Mouse (Mus musculus): Measurements from ENCODE around the gene Tmem82. TPM values are rescaled to one million over a fixed set of nuclear protein-coding genes. Genes with fewer than 3 reads are reported as not detected.

The Tmem82 gene
- total RNA-seq (2021), result 1 to 10 TPM; 3.7 to 3.8 TPM
- long read RNA-seq, experiment 1, partial matches to known transcripts, result 0 of 2 reads
- long read RNA-seq, experiment 1, other reads (novel, unspliced or antisense), result 2 of 2 reads
- long read RNA-seq, experiment 2, partial matches to known transcripts, result 1 of 3 reads
- long read RNA-seq, experiment 2, other reads (novel, unspliced or antisense), result 1 of 3 reads

GRCm38 (mm10) chr4:141618565-141619243, at the start of gene Tmem82:
Gene Tmem82 (minus strand): TSS chr4:141618633.
- DNase-seq (ENCODE audit: low spot score in 2 of 2), result no peak

GRCm38 (mm10) chr4:141664799-141665198, 46.4 kb upstream of the Tmem82 start, which contains the start of gene Plekhm2:
Gene Plekhm2 (minus strand): TSS chr4:141664899.
- no peak for DNase-seq (ENCODE audit: low spot score in 2 of 2)

- peak; percentile 49 to 51 for DNase-seq (ENCODE audit: low spot score in 2 of 2)
Measured at GRCm38 (mm10) chr4:141664011-141664745, 45.7 kb upstream of the Tmem82 start.

- DNase-seq (ENCODE audit: low spot score in 2 of 2), result no peak
Measured at GRCm38 (mm10) chr4:141663122-141663931, 44.9 kb upstream of the Tmem82 start.

GRCm38 (mm10) chr4:141660884-141661283, 42.5 kb upstream of the Tmem82 start:
- DNase-seq (ENCODE audit: low spot score in 2 of 2), result no peak

- DNase-seq (ENCODE audit: low spot score in 2 of 2), result no peak
Measured at GRCm38 (mm10) chr4:141659739-141660138, 41.3 kb upstream of the Tmem82 start.

- no peak for DNase-seq (ENCODE audit: low spot score in 2 of 2)
Measured at GRCm38 (mm10) chr4:141658846-141659484, 40.5 kb upstream of the Tmem82 start.

GRCm38 (mm10) chr4:141656932-141657331, 38.5 kb upstream of the Tmem82 start:
- DNase-seq (ENCODE audit: low spot score in 2 of 2), result no peak

GRCm38 (mm10) chr4:141655908-141656608, 37.6 kb upstream of the Tmem82 start:
- DNase-seq (ENCODE audit: low spot score in 2 of 2), result no peak

GRCm38 (mm10) chr4:141654509-141654908, 36.1 kb upstream of the Tmem82 start:
- DNase-seq (ENCODE audit: low spot score in 2 of 2), result no peak

- no peak for DNase-seq (ENCODE audit: low spot score in 2 of 2)
Measured at GRCm38 (mm10) chr4:141653813-141654212, 35.4 kb upstream of the Tmem82 start.

GRCm38 (mm10) chr4:141653044-141653443, 34.6 kb upstream of the Tmem82 start:
- no peak for DNase-seq (ENCODE audit: low spot score in 2 of 2)

- DNase-seq (ENCODE audit: low spot score in 2 of 2), result no peak
Measured at GRCm38 (mm10) chr4:141651944-141652343, 33.5 kb upstream of the Tmem82 start.

- no peak for DNase-seq (ENCODE audit: low spot score in 2 of 2)
Measured at GRCm38 (mm10) chr4:141651286-141651685, 32.9 kb upstream of the Tmem82 start.

GRCm38 (mm10) chr4:141649244-141649643, 30.8 kb upstream of the Tmem82 start:
- DNase-seq (ENCODE audit: low spot score in 2 of 2), result no peak

GRCm38 (mm10) chr4:141648262-141648661, 29.8 kb upstream of the Tmem82 start:
- DNase-seq (ENCODE audit: low spot score in 2 of 2), result no peak

GRCm38 (mm10) chr4:141647187-141647586, 28.8 kb upstream of the Tmem82 start:
- no peak for DNase-seq (ENCODE audit: low spot score in 2 of 2)

- no peak for DNase-seq (ENCODE audit: low spot score in 2 of 2)
Measured at GRCm38 (mm10) chr4:141645988-141646387, 27.6 kb upstream of the Tmem82 start.

- no peak for DNase-seq (ENCODE audit: low spot score in 2 of 2)
Measured at GRCm38 (mm10) chr4:141643118-141643855, 24.9 kb upstream of the Tmem82 start.

Measured in adrenal gland, postnatal 4 days (tissue).